Mouse (Mus musculus) left cerebral cortex, adult 18-20 months (tissue): ENCODE results near the gene Tmem74b. TPM values are rescaled to one million over a fixed set of nuclear protein-coding genes. Genes with fewer than 3 reads are reported as not detected.
A peak's percentile ranks its signal among the peaks of the same experiment; 100 is the strongest.

ENCODE experiments used
- DNase-seq, 2 experiments: peaks; one replicate each; pipeline ENCODE4 v3.0.0; 2021 to 2022; ENCODE audit warnings: low spot score in 2 of 2, mixed read lengths in 1 of 2
- long read RNA-seq, 2 experiments: library from polyadenylated mRNA; stranded (forward); transcript quantifications; one replicate each; pipeline ENCODE4 v2.0.0; 2021
- total RNA-seq, 2 experiments: library from RNA; stranded (reverse); gene quantifications; 2 replicates each; pipeline ENCODE4 v1.2.3; 2021

Tmem74b gene
- 1 to 10 TPM; 7.0 to 8.1 TPM for total RNA-seq
- long read RNA-seq, experiment 1, transcript Tmem74b-201 (2 exons, 1,435 nt), result major isoform, 5 of 7 reads
- long read RNA-seq, experiment 1, partial matches to known transcripts, result 0 of 7 reads
- long read RNA-seq, experiment 1, other reads (novel, unspliced or antisense), result 1 of 7 reads
- long read RNA-seq, experiment 2, partial matches to known transcripts, result 2 of 5 reads
- long read RNA-seq, experiment 2, other reads (novel, unspliced or antisense), result 0 of 5 reads

DNA sequence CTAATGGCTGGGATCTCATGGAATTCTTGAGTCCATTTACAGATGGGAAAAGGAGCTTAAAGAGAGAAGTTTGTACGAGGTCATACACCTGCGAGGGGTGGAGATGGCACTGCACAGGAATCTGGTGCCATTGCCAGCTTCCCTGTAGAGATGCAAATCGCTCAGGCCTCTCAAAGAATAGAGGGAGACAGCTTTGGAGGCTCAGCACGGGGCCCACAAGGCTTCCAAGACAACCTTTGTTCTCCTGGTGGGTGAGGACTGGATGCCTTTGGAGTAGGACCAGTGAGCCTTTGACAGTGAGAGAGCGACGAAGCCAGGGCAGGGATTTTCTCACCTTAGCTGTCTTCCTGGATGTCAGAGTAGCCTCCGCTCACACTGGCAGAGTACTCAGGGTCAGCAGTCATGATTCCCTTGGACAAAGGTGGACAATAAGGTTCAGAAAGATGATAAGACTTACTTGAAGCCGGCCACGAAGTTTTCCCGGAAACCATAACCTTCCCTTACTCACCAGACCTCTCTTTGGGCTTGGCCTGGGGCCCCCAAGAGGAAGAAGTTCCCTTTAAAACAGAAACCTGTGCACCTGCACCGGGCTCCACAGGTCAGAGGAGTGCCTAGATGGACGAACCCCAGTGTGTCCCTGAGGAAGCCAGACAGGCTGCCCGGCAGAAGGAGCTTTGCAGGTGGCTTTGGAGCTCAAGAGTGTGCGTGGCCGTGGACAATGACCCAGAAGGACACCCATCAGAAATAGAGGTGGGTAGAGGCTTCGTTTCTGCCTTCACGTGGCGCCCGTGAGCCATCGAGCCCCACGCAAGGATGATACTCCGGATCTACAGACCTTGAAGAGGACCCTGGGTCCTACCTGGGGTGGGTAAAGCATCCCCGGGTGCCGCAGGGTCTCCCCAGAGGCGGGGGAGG, at the start of gene Tmem74b:
TSS of gene Tmem74b (plus strand) at position 778 of the 915 bp plus-strand sequence.
- peak in 1 of 2 experiments; percentile 23 for DNase-seq

- no peak for DNase-seq
Measured at GRCm38 (mm10) chr2:151652053-151652452, 49.8 kb upstream of the Tmem74b start.

- DNase-seq, result no peak
Measured at GRCm38 (mm10) chr2:151668433-151668832, 33.4 kb upstream of the Tmem74b start, which contains the start of gene Rad21l. TSS of gene Rad21l (minus strand) at chr2:151668533.

- no peak for DNase-seq
Measured at GRCm38 (mm10) chr2:151670026-151670967, 31.5 kb upstream of the Tmem74b start.

- DNase-seq, result no peak
Measured at GRCm38 (mm10) chr2:151670968-151671329, 30.9 kb upstream of the Tmem74b start.

- DNase-seq, result no peak
Measured at GRCm38 (mm10) chr2:151676234-151676633, 25.6 kb upstream of the Tmem74b start.

DNA sequence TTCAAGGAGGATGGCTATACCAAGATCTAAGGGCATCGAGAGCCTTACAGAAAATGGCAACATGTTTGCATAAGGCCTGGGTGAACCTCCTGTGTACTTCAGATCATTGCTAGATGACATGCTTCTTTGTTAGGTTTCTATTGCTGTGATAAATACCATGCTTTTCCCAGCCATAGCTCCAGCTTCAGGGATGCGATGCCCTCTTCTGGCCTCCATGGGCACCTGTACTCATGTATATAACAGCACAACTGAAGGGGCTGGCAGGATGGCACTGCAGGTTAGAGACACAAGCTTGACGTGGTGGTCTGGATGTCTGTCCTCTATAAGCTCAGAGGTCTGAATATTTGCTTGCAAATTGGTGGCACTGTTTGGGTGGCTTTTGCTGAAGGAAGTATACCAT, 19.5 kb upstream of the Tmem74b start:
- DNase-seq, result peak in 1 of 2 experiments; percentile 27

- no peak for DNase-seq
Measured at GRCm38 (mm10) chr2:151682976-151683375, 18.8 kb upstream of the Tmem74b start.

DNA sequence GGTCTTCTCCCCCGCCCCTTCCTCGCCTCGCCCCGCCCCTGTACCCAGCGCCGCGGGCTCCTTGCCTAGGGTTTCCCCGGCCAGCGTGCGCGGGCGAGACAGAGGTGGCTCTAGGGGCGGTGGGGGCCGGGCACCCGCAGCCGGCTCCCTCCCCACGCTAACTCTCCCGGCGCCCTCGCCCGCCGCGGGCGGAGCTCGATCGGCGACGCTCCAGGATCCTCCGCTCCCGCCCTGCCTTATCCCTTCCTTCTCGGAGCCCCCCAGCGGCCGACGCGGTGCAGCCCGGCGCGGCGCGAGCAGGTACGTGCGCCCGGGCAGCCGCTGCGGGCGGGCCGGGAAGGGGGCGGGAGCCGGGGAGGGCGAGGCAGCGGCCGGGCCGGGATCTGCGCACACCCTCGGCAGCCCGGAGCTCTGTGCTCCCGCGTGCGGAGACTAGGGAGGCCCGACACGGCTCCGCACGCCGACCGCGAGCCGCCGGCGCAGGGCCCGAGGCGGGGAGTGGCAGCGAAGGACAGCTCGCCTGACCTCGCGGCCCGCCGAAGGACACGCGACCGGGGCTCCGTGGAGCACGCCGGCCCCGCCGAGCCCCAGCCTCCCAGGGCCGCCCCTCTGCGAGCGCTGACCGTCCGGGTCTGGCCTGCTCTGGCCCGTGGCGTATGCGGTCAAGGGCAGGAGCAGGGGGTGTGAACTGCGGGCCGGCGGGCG, 490 bp downstream of the Tmem74b start:
- peak; percentile 40 to 63 for DNase-seq

- DNase-seq, result peak in 1 of 2 experiments; percentile 31
Measured at GRCm38 (mm10) chr2:151702851-151703190, 1.0 kb downstream of the Tmem74b start.

GRCm38 (mm10) chr2:151712647-151713046, 10.8 kb downstream of the Tmem74b start:
- no peak for DNase-seq

DNA sequence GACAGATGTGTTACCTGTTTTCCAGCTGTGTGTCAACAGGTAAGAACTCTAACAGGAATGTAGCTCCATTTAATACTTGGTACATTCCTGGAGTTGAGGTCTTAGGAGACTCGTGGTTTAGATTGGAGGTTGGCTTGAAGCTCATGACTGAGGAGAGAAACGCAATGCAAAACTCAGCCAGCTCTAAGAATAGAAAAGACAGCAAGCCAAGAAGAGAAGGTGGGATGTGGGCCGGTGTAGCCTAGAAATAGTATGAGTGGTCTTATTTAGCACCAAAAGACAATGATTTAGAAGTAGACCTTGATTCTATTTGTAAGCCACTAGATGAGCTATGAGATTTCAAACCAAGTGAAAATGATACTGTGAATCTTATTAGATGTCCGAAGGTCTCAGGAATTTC, 13.7 kb downstream of the Tmem74b start:
- peak; percentile 36 to 37 for DNase-seq

DNA sequence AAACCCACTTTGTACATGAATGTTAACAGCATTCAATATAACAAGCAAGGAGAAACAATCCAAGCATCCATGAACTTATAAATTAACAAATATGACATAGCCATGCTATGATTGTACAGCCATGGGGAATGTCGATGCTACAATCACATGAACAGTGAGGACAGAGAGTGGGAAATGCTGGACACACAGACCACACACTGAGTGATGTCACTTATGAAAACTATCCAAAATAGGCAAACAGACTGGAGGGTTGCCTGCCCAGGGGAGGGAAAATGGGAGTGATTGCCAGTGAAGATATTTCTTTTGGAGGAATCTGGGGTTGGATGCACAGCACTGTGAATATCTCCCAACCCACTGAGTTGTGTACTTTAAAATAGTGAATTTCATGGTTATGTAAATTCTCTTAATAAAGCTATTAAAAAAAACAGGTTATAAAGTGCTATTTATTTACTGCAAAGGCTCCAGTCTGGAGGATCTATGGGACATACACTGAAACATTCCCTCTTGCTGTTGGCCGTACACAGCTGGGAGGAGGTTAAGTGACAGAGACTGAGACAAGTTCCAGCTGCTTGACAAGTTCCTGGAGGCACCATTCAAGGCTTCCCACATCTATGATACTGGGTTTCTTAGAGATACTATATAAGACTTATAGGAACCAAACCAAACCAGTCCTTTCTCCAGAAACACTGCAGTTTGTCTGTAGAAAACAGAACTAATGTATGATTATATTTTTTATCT, 14.7 kb downstream of the Tmem74b start:
- DNase-seq, result no peak

- no peak for DNase-seq
Measured at GRCm38 (mm10) chr2:151724094-151724493, 22.3 kb downstream of the Tmem74b start.

DNA sequence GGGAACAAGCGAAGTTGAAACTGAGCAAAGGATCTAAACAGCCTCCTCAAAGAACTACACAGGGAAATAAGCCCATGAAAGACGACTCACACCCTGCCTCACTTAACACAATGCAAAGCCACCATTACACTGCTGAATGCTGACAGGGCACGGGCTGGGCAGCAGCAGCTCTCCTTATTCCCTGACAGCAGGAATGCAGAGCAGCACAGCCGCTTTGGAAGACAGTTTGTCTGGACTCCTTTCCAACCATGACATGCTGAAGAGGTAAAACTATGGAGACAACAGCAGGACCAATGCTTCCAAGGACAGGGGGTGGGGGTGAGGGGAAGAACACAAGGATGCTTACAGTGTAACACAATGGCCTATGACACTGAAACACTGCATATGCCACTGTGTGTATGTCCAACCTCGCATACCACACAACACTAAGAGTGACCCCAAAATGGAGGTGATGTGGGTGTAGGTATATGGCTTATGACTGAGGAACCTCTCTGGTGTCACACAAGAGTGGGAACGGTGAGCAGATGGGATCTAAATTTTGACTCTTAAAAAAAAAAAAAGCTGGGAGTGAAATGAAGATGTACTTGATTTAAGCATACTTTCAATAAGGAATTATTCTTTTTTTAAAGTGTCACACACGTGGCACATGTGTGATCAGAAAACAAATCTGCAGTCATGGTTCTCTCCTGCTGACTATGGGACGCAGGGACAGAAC, 31.5 kb downstream of the Tmem74b start:
- no peak for DNase-seq

DNA sequence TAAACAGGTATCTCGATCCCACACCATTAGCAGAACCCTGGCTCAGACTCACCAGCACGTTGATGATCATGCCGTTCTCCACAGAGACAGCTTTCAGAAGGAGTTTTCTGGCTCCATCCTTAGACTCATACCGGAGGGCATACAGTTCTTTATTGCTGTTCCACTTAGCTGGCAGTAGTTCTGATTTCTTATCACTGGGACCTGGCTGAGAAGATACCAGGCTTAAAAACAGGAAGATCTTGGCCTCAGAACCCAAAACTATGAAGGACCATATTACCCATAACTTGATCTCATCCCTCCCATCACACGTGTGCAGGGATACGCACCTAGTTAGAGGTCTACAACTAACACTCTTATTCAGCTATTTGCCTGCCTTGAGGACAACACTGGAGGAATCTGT, 33.6 kb downstream of the Tmem74b start:
- no peak for DNase-seq

- no peak for DNase-seq
Measured at GRCm38 (mm10) chr2:151738460-151738859, 36.7 kb downstream of the Tmem74b start.

GRCm38 (mm10) chr2:151739081-151739480, 37.3 kb downstream of the Tmem74b start:
- no peak for DNase-seq

- DNase-seq, result no peak
Measured at GRCm38 (mm10) chr2:151739505-151739904, 37.7 kb downstream of the Tmem74b start.
